Mouse (Mus musculus) lung, adult 2 months (tissue): ENCODE data around the gene Sspo.

Source experiments
- CTCF ChIP-seq: fragments of 200-500 bp; IDR thresholded peaks from 2 replicates; pipeline ENCODE4 v1.5.1; 2011; ENCODE audit warnings: mild to moderate bottlenecking, low read length, control low read depth; ENCODE audit not compliant: insufficient read depth
- POLR2A ChIP-seq: fragments of 200-500 bp; IDR thresholded peaks from 2 replicates; pipeline ENCODE4 v1.6.1; 2011; ENCODE audit warnings: low read depth, mild to moderate bottlenecking, control low read depth, low read length, borderline replicate concordance; ENCODE audit errors: extremely low read depth

- TF ChIP-seq CTCF, result no peak
- TF ChIP-seq POLR2A, result no peak
Measured at GRCm38 (mm10) chr6:48432893-48433816, 14.9 kb upstream of the Sspo start.
